Mouse (Mus musculus): ENCODE measurements around the gene Mrtfa. TPM values are rescaled to one million over a fixed set of nuclear protein-coding genes. Genes with fewer than 3 reads are reported as not detected.

The Mrtfa gene
- polyA plus RNA-seq, 1 experiment from 2014 or later: 3.9 TPM

DNA sequence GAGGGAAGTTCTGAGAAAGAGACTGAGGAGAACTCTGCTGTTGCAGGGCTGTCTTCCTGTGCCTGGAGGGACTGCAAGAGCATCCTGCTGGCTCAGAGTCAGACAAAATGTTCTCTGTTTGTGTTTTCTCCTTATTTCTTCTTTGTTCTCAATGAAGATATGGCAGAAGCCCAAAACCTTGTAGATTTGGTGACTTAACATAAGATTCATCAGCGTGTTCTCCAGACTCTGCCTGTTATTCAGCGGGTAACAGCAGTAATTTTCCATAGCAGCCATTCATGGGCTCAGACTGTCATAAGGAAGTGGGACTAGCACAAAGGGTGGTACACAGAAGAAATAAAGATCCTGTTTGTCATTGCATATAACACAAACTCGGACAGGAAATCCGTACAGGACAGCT, 210.9 kb downstream of the Mrtfa start:
- Histone ChIP-seq H3K36me3 (no peaks in the 10 kb centered on the region), H3K4me2 (peak overlapping the region; percentile 94), H3K27ac (no peak overlapping the region), H3K4me1 (replicated peaks) (peaks cover 46% of the 10 kb centered on the region), H3K27me3 (no peaks in the 10 kb centered on the region), H3K9ac (no peak overlapping the region), H3K4me3 (replicated peaks) (no peak overlapping the region), H3K9me3 (replicated peaks) (no peaks in the 10 kb centered on the region)
- DNase-seq (no peak), ATAC-seq (ENCODE audit: low read depth) (no peak)
- 63% methylated on average over 4 of the region's 4 CpGs for WGBS (ENCODE audit: insufficient replicate concordance)

- peak within 1 kb of the TSS; percentile 47; the same call in 1 of the 2 replicates for H3K27ac ChIP-seq
- ATAC-seq (ENCODE audit: low read depth): peak; percentile 87
- peak; percentile 80 for DNase-seq
These were observed 212.8 kb downstream of the Mrtfa start, which contains the start of gene Sgsm3 for GRCm38 (mm10) chr15:80977620-80978334. TSS of gene Sgsm3 (plus strand) at chr15:80977765.

GRCm38 (mm10) chr15:80975666-80976065, 214.9 kb downstream of the Mrtfa start:
- 67% methylated on average over 3 of the region's 3 CpGs for WGBS (ENCODE audit: insufficient replicate concordance)
- DNase-seq (no peak), ATAC-seq (ENCODE audit: low read depth) (no peak)
- Histone ChIP-seq H3K4me1 (replicated peaks) (peaks cover 47% of the 10 kb centered on the region), H3K9ac (no peak overlapping the region), H3K27me3 (no peaks in the 10 kb centered on the region), H3K27ac (no peak overlapping the region), H3K4me2 (no peak overlapping the region), H3K9me3 (replicated peaks) (no peaks in the 10 kb centered on the region), H3K4me3 (replicated peaks) (no peak overlapping the region), H3K36me3 (0 out of 2 replicates have a peak, but pooled peaks cover under 1% of the 10 kb centered on the region)

More at GRCm38 (mm10) chr15:80977620-80978334, 212.8 kb downstream of the Mrtfa start, which contains the start of gene Sgsm3:
- WGBS (ENCODE audit: insufficient replicate concordance): under 1% methylated on average over 62 of the region's 67 CpGs
- Histone ChIP-seq H3K36me3 (no peaks in the 10 kb centered on the region), H3K9ac (peak within 1 kb of the TSS; percentile 88), H3K4me1 (replicated peaks) (peaks cover 47% of the 10 kb centered on the region), H3K4me3 (replicated peaks) (peak within 1 kb of the TSS; percentile 92), H3K9me3 (replicated peaks) (no peaks in the 10 kb centered on the region), H3K27me3 (no peaks in the 10 kb centered on the region), H3K4me2 (peak within 1 kb of the TSS; percentile 94)

- no peak overlapping the region for H3K27ac ChIP-seq
- H3K9ac ChIP-seq: no peak overlapping the region
- DNase-seq (no peak), ATAC-seq (ENCODE audit: low read depth) (no peak)
- H3K36me3 ChIP-seq: peaks cover 14% of the 10 kb centered on the region
- no peak overlapping the region for H3K4me3 ChIP-seq (replicated peaks)
- H3K9me3 ChIP-seq (replicated peaks): no peaks in the 10 kb centered on the region
- H3K27me3 ChIP-seq: no peaks in the 10 kb centered on the region
- WGBS (ENCODE audit: insufficient replicate concordance): 47% methylated on average over 5 of the region's 5 CpGs
- H3K4me2 ChIP-seq: no peak overlapping the region
- peaks cover 34% of the 10 kb centered on the region for H3K4me1 ChIP-seq (replicated peaks)
These were observed 216.2 kb downstream of the Mrtfa start for GRCm38 (mm10) chr15:80974311-80974710.

- Histone ChIP-seq H3K27me3 (no peaks in the 10 kb centered on the region), H3K36me3 (peaks cover 57% of the 10 kb centered on the region)
- WGBS (ENCODE audit: insufficient replicate concordance): 73% methylated on average over 1 of the region's 1 CpGs
These were observed 221.2 kb downstream of the Mrtfa start for GRCm38 (mm10) chr15:80969371-80969770.

More at GRCm38 (mm10) chr15:80969371-80969770, 221.2 kb downstream of the Mrtfa start:
- Histone ChIP-seq H3K9me3 (replicated peaks) (no peaks in the 10 kb centered on the region), H3K4me3 (replicated peaks) (no peak overlapping the region), H3K4me1 (replicated peaks) (peaks cover 13% of the 10 kb centered on the region), H3K9ac (no peak overlapping the region), H3K4me2 (no peak overlapping the region), H3K27ac (no peak overlapping the region)
- ATAC-seq (ENCODE audit: low read depth) (no peak), DNase-seq (no peak)

Other genes starting within 250 kb of the Mrtfa start
- gene Adsl, start 242.3 kb downstream of the Mrtfa start, polyA plus RNA-seq (2015; fragmentation: Nextera tagmentation; extraction: Ambion mirVana): 131 and 134 TPM in 2 replicates
- gene Sgsm3, start 213.0 kb downstream of the Mrtfa start, polyA plus RNA-seq (2015; fragmentation: Nextera tagmentation; extraction: Ambion mirVana): 12.9 and 14.3 TPM in 2 replicates
- gene Mchr1, start 44.7 kb upstream of the Mrtfa start, polyA plus RNA-seq (2015; fragmentation: Nextera tagmentation; extraction: Ambion mirVana): 0.05 and 0.10 TPM in 2 replicates
- gene Slc25a17, start 170.1 kb upstream of the Mrtfa start, polyA plus RNA-seq (2015; fragmentation: Nextera tagmentation; extraction: Ambion mirVana): 44.9 and 49.5 TPM in 2 replicates
- 77.9 and 98.0 TPM in 2 replicates for gene St13, start 209.3 kb upstream of the Mrtfa start, polyA plus RNA-seq (2015; fragmentation: Nextera tagmentation; extraction: Ambion mirVana)
- 6.2 and 7.7 TPM in 2 replicates for gene Xpnpep3, start 209.4 kb upstream of the Mrtfa start, polyA plus RNA-seq (2015; fragmentation: Nextera tagmentation; extraction: Ambion mirVana)
- 0.92 and 0.95 TPM in 2 replicates for gene Dnajb7, start 217.5 kb upstream of the Mrtfa start, polyA plus RNA-seq (2015; fragmentation: Nextera tagmentation; extraction: Ambion mirVana)